Mouse (Mus musculus): ENCODE data around the gene Ppp1r1b. TPM values are rescaled to one million over a fixed set of nuclear protein-coding genes. Genes with fewer than 3 reads are reported as not detected.

The Ppp1r1b gene
- polyA plus RNA-seq, 1 experiment = 6.9 TPM

DNA sequence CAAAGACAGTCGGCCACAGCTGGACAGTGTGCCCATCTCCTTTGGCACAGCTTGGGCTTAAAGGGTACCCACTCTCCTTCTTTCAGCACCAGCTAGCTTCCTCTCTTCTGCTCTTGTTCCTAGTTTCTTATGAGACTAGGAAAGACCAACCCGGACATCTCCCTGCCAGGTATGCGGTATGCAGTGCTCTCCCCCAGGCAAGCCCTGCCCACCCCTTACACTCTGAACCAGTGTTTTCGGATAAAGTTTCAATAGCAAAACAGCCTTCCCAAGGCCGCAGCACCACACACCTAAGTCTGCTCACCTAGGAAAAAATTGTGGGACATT, 26.6 kb upstream of the Ppp1r1b start:
- TF ChIP-seq CTCF (IDR thresholded peaks at IDR 0.05; ENCODE audit: borderline replicate concordance, extremely low read depth, insufficient read depth, insufficient read length) (no peak), POLR2A (IDR thresholded peaks at IDR 0.05; ENCODE audit: borderline replicate concordance, extremely low read depth, insufficient read depth, insufficient read length, poor library complexity, severe bottlenecking) (no peak)
- DNase-seq (ENCODE audit: low read depth) = no peak

DNA sequence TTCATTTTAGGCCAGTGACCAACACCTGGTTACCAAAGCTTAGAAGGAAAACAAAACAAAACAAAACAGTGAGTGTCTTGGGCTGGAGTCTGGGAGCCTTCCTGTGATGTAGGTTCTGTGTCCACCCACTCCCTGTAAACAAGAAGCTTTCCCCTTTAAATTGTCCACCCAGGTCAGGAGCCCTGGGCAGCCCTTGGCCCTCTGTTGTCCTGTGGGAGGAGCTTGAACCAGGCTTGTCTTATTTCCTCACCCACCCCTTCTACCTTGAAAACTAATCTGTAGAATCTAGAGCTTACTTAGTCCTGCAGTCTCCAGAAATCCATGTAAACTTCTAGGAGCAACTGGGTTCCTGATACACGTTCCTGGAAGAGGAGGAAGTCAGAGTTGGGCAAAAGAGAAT, 26.0 kb upstream of the Ppp1r1b start:
- DNase-seq (ENCODE audit: low read depth) = no peak
- TF ChIP-seq POLR2A (IDR thresholded peaks at IDR 0.05; ENCODE audit: borderline replicate concordance, extremely low read depth, insufficient read depth, insufficient read length, poor library complexity, severe bottlenecking) (no peak), CTCF (IDR thresholded peaks at IDR 0.05; ENCODE audit: borderline replicate concordance, extremely low read depth, insufficient read depth, insufficient read length) (no peak)

DNA sequence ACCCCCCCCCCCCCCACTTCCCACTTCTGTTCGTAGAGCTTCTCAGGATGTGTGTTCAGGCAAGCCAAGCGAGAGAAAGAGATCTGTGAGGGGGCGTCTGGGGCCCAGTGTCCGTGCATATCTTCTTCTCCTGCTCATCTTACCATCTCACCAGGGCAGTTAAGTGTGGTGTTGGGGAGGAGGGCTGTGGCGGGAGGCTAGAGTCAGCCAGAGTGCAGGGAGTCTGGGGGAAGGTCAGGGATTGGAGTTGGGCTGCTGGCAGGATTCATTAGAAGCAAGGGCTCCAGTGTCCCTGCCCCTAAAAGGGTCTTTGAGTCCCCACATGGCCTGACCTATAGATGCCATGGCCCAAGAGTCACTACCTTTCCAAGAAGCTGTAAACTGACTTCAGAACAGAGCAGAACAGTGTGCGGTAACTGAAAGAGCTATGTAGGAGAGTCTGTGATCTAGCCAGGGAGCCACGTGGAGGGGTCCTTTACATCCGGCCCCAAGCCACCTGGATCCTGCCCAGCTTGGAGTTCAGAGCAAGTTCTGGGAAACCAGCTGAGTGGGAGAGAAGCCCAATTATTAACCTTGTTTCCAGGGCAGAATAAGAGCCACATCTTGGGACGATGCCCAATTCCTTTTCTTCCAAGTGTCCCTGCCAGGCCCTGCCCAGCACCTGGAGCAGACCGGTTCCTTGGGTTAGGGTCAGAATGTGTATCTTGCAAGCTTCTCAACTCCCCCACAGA, 24.9 kb upstream of the Ppp1r1b start:
- TF ChIP-seq CTCF (IDR thresholded peaks at IDR 0.05; ENCODE audit: borderline replicate concordance, extremely low read depth, insufficient read depth, insufficient read length) (no peak), POLR2A (IDR thresholded peaks at IDR 0.05; ENCODE audit: borderline replicate concordance, extremely low read depth, insufficient read depth, insufficient read length, poor library complexity, severe bottlenecking) (no peak)

DNA sequence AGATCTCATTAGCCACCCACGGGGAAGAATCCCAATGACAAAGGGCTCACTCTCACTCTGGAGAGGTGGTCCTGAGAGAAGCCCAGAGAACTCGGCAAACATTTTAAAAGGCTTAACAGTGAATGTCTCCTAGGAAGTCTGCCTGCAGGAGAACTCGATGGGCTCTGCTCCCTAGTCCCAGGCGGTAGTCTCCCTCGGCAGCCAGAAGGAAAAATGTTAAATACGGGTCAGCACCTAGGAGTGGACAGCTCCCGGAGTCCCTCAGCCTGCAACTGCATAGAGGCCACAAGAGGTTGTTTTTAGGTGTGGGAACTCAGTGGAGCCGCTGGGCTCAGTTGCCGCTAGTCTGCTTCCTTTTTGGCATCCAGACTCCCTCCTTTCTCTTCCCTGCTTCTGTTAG, 24.3 kb upstream of the Ppp1r1b start:
- DNase-seq (ENCODE audit: low read depth) = peak; percentile 35
- TF ChIP-seq CTCF (IDR thresholded peaks at IDR 0.05; ENCODE audit: borderline replicate concordance, extremely low read depth, insufficient read depth, insufficient read length) (no peak), POLR2A (IDR thresholded peaks at IDR 0.05; ENCODE audit: borderline replicate concordance, extremely low read depth, insufficient read depth, insufficient read length, poor library complexity, severe bottlenecking) (no peak)

More for the DNA sequence above, 24.9 kb upstream of the Ppp1r1b start:
- DNase-seq (ENCODE audit: low read depth) = peak; percentile 65

DNA sequence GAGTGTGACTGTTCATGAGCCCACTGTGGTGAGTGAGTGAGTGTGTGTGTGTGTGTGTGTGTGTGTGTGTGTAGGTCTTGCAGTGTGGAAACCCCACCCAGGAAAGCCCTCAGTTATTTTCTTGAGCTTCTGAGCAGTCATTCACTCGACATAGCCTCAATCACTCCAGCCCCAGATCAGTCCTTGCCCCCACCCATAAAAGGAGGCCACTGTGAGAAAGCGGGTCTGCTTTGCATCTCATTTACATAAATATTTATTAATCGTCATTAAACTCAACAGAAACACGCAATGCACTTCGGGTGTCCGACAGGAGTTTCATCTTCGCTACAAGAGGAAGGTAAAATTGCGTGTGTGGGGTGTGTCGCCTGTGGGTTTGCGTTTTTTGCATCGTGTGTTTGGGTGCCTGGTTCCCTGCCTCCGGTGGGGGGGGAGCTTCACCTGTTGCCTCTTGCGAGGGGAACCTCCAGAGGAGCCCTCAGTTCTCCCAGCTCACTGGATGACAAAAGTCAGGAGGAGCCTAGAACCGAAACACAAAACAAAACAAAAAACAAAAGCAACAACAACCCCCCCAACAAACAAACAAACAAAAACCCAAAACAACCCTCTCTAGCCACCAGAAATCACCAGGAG, 22.9 kb upstream of the Ppp1r1b start:
- no peak for TF ChIP-seq CTCF (IDR thresholded peaks at IDR 0.05; ENCODE audit: borderline replicate concordance, extremely low read depth, insufficient read depth, insufficient read length)
- no peak for TF ChIP-seq POLR2A (IDR thresholded peaks at IDR 0.05; ENCODE audit: borderline replicate concordance, extremely low read depth, insufficient read depth, insufficient read length, poor library complexity, severe bottlenecking)
- no peak for DNase-seq (ENCODE audit: low read depth)

DNA sequence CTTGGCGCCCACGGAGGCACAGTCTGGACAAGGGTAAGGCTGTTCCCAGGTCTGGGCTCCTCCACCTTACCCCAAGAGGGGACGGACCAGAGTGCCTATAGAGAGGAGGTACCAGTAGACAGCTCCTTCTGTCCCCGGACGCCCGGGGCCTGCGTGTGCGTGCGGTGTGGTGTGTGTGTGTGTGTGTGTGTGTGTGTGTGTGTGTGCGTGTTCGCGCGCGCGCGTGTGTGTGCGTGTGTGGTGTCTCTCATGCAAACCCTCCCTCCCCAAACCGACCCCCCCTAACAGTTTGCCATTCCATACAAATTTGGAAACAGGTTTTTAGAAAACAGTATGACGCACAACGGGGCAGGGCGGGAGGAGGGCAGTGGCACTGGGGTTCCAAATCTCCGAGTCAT, 22.4 kb upstream of the Ppp1r1b start:
- DNase-seq (ENCODE audit: low read depth) = peak; percentile 47
- TF ChIP-seq CTCF (IDR thresholded peaks at IDR 0.05; ENCODE audit: borderline replicate concordance, extremely low read depth, insufficient read depth, insufficient read length) (no peak), POLR2A (IDR thresholded peaks at IDR 0.05; ENCODE audit: borderline replicate concordance, extremely low read depth, insufficient read depth, insufficient read length, poor library complexity, severe bottlenecking) (no peak)

DNA sequence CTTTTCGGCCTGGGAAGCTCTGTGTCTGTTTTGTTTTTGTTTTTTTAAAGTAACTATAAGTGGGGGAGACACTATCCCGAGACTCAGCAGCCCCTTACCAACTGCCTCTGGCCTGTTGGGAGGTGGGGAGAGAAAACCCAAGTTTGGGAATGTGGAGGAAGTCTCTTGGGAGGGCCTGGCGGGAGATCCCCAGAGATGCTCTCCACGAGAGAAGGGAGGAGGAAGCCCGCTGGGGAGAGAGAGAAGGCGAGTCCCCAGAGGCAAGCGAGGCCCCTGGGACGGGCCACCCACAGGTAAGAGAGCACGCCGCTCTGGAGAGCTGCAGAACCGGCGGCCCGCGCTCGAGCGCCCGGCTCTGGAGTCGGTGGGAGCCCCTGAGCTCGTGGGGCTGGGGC, 21.5 kb upstream of the Ppp1r1b start:
- TF ChIP-seq POLR2A (IDR thresholded peaks at IDR 0.05; ENCODE audit: borderline replicate concordance, extremely low read depth, insufficient read depth, insufficient read length, poor library complexity, severe bottlenecking) = no peak
- no peak for TF ChIP-seq CTCF (IDR thresholded peaks at IDR 0.05; ENCODE audit: borderline replicate concordance, extremely low read depth, insufficient read depth, insufficient read length)
- no peak for DNase-seq (ENCODE audit: low read depth)

DNA sequence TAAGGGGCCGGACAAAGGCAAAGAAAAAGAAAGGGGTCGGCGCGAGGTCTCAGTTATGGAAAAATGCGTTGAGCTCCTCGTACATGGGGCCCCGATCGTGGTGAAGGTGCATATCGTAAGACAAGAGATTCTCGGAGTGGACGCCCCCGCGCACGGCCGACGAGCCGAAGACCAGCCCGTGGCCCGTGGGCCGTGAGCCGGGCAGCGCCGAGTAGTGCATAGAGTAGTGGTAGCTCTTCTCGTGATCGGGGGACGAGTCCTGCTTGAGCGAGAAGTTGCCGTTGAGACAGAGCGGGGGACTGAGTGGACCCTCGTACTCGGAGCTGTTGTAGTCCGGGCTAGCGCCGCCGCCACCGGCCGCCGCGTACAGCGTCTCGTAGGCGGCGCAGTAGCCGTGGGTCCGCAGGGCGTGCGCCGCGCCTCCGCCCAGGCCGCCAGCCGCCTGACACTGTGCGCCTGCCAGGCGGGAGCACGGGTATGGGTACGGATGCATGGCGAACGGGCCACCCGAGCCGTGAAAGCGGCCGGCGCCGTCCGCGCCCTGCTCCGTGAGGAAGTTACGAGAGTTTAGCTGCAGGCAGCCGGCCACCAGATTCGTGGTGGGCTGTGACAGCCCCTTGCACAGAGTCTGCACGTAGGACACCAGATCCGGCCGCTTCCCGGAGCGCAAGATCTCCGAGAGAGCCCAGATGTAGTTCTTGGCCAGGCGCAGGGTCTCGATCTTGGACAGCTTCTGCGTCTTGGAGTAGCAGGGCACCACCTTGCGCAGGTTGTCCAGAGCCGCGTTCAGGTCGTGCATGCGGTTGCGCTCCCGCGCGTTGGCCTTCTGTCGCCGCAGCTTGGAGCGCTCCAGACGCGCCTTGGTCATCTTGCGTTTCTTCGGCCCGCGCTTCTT, 20.8 kb upstream of the Ppp1r1b start:
- DNase-seq (ENCODE audit: low read depth) = peak; percentile 47
- TF ChIP-seq POLR2A (IDR thresholded peaks at IDR 0.05; ENCODE audit: borderline replicate concordance, extremely low read depth, insufficient read depth, insufficient read length, poor library complexity, severe bottlenecking) = no peak
- TF ChIP-seq CTCF (IDR thresholded peaks at IDR 0.05; ENCODE audit: borderline replicate concordance, extremely low read depth, insufficient read depth, insufficient read length) = no peak

DNA sequence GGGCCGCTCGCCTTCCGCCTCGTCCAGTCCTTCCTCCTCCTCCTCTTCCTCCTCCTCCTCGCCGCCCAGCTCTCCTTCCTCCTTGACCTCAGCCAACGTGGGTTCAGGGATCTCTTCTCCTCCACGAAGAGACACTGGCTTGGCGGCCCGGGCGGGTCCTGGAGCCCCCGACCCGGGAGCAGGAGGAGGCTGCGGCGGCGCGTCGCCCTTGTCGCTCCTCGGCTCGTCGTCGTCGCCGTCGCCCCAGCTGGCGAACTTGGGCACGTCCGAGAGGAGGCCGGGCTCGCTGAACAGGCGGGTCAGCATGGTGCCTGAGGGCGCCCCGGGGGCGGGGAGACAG, 20.2 kb upstream of the Ppp1r1b start:
- DNase-seq (ENCODE audit: low read depth) = peak; percentile 44
- TF ChIP-seq POLR2A (IDR thresholded peaks at IDR 0.05; ENCODE audit: borderline replicate concordance, extremely low read depth, insufficient read depth, insufficient read length, poor library complexity, severe bottlenecking) (no peak), CTCF (IDR thresholded peaks at IDR 0.05; ENCODE audit: borderline replicate concordance, extremely low read depth, insufficient read depth, insufficient read length) (no peak)

DNA sequence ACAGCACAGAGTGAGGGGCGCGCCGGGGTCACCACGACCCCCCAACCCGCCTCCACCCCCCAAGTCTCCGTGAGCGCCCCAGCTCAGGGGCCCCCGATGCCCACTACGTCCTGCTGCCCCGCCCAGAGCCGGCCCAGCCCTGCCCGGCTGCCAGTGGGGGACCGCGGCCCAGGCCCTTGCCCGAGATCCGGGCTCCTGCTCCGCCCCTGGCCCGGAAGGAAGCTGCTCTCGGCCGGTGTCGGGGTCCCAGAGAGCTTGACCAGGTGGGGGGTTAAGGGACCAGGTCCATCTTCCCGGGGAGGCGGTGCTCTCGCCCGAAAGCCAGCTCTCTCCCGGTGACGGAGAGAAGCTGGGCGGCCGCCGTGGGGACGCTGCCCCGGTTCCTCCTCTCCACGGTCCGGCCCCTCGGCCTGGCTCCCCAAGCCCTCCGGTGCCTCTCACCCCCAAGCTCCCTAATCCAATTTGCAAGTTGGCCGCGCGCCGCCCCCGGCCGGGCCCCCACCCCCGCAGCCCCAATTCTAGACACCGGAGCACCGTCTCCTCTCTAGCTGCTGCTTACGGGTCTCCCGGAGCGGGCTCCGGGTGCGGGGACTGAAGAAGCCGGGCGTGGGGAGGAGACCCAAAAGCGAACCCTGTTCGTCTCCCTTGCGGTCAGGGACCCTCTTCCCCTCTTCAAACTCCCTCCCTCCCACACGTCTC, 19.7 kb upstream of the Ppp1r1b start:
- no peak for TF ChIP-seq POLR2A (IDR thresholded peaks at IDR 0.05; ENCODE audit: borderline replicate concordance, extremely low read depth, insufficient read depth, insufficient read length, poor library complexity, severe bottlenecking)
- no peak for TF ChIP-seq CTCF (IDR thresholded peaks at IDR 0.05; ENCODE audit: borderline replicate concordance, extremely low read depth, insufficient read depth, insufficient read length)
- peak; percentile 52 for DNase-seq (ENCODE audit: low read depth)

Data from brain, embryonic 14.5 days (tissue).